Mouse (Mus musculus) kidney, embryonic 14.5 days (tissue): ENCODE results near the gene Wif1. TPM values are rescaled to one million over a fixed set of nuclear protein-coding genes. Genes with fewer than 3 reads are reported as not detected.

Experiments used
- ATAC-seq: fragments of 200-750 bp; cut with Nextera tagmentation; 2 replicates; pipeline ENCODE4 v1.8.0; 2017; ENCODE audit warnings: moderate number of reproducible peaks, mild to moderate bottlenecking, moderate TSS enrichment, moderate library complexity; ENCODE audit not compliant: low FRiP score, low TSS enrichment
- H3K27ac ChIP-seq: fragments of 300-500 bp; sonication (generic); 2 replicates; pipeline ENCODE4 v1.5.1; 2014; ENCODE audit warnings: low read depth, mild to moderate bottlenecking, low read length, moderate library complexity, mixed read lengths
- H3K27me3 ChIP-seq: fragments of 300-500 bp; sonication (generic); 2 replicates; pipeline ENCODE4 v1.6.1; 2014; ENCODE audit warnings: mild to moderate bottlenecking, low read length; ENCODE audit not compliant: control insufficient read depth, insufficient read depth
- H3K36me3 ChIP-seq: fragments of 300-500 bp; sonication (generic); 2 replicates; pipeline ENCODE4 v1.6.1; 2014; ENCODE audit warnings: low read length, mixed read lengths; ENCODE audit not compliant: control insufficient read depth, insufficient read depth
- H3K4me1 ChIP-seq: fragments of 300-500 bp; sonication (generic); 2 replicates; pipeline ENCODE4 v1.6.1; 2014; ENCODE audit warnings: low read length, mixed read lengths; ENCODE audit not compliant: control insufficient read depth, insufficient read depth
- H3K4me2 ChIP-seq: fragments of 300-500 bp; sonication (generic); replicated peaks from 2 replicates; pipeline ENCODE4 v1.6.1; 2014; ENCODE audit warnings: low read depth, mild to moderate bottlenecking, low read length
- H3K4me3 ChIP-seq: fragments of 300-500 bp; sonication (generic); 2 replicates; pipeline ENCODE4 v1.5.1; 2014; ENCODE audit warnings: mild to moderate bottlenecking, low read length
- H3K9ac ChIP-seq: fragments of 300-500 bp; sonication (generic); 2 replicates; pipeline ENCODE4 v1.6.1; 2014; ENCODE audit warnings: low read depth, mild to moderate bottlenecking, low read length, moderate library complexity
- H3K9me3 ChIP-seq: fragments of 300-500 bp; sonication (generic); 2 replicates; pipeline ENCODE4 v1.6.1; 2016; ENCODE audit warnings: low read length; ENCODE audit not compliant: control insufficient read depth
- WGBS: fragments of 180-500 bp; shearing (Covaris S2); extraction: QIAGEN DNeasy Blood & Tissue Kit; methylation state at CpG from one replicate; pipeline ENCODE4 v1.1.7; 2014; 5-methylcytosine and 5-hydroxymethylcytosine counted together
- polyA plus RNA-seq: library from polyadenylated mRNA; unstranded; fragments of >200 nt; fragmentation: Nextera tagmentation; extraction: Ambion mirVana; gene quantifications from 2 replicates; pipeline ENCODE4 v1.2.1, GENCODE M21; 2014

Gene Wif1
- 1.9 and 2.6 TPM in 2 replicates for polyA plus RNA-seq

- Histone ChIP-seq H3K4me1 (no peaks in the 10 kb centered on the region), H3K27ac (no peak within 1 kb of the TSS), H3K9me3 (no peaks in the 10 kb centered on the region), H3K27me3 (peaks cover 16% of the 10 kb centered on the region), H3K9ac (peak within 1 kb of the TSS; percentile 40), H3K36me3 (no peaks in the 10 kb centered on the region), H3K4me3 (peak within 1 kb of the TSS; percentile 57), H3K4me2 (peak within 1 kb of the TSS; percentile 91)
- peak; percentile 92 for ATAC-seq
- under 1% methylated on average over 49 of the region's 49 CpGs for WGBS
Observed at GRCm38 (mm10) chr10:121033826-121034568, at the start of gene Wif1. TSS of gene Wif1 (plus strand) at chr10:121033960.

DNA sequence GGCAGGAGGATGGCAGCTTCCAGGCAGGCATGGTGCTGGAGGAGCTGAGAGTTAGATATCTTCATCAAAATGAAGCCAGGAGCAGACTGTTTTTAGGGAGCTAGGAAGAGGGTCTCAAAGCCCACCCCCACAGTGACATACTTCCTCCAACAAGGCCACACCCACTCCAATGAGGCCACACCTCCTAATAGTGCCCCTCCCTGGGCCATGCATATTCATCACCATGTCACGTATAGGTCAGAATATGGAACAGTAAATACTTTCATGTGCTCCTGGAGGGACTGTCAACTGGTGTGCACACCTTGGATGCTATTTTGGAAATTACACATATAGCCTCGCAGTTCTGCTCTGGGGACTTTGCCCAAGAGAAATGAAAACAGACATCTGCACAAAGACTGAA, 31.6 kb upstream of the Wif1 start:
- no peak overlapping the region for H3K4me3 ChIP-seq
- no peak overlapping the region for H3K27ac ChIP-seq
- no peaks in the 10 kb centered on the region for H3K36me3 ChIP-seq
- no peaks in the 10 kb centered on the region for H3K27me3 ChIP-seq
- no peak overlapping the region for H3K9ac ChIP-seq
- ATAC-seq: no peak
- no peaks in the 10 kb centered on the region for H3K9me3 ChIP-seq
- H3K4me2 ChIP-seq: no peak overlapping the region
- WGBS: 88% methylated on average over 2 of the region's 2 CpGs
- no peaks in the 10 kb centered on the region for H3K4me1 ChIP-seq

GRCm38 (mm10) chr10:121011496-121011895, 22.3 kb upstream of the Wif1 start:
- H3K36me3 ChIP-seq: no peaks in the 10 kb centered on the region
- ATAC-seq: no peak
- H3K4me2 ChIP-seq: no peak overlapping the region
- peaks cover 7% of the 10 kb centered on the region; the same call in 1 of the 2 replicates for H3K9me3 ChIP-seq
- H3K27me3 ChIP-seq: no peaks in the 10 kb centered on the region
- 82% methylated on average over 4 of the region's 4 CpGs for WGBS
- no peaks in the 10 kb centered on the region for H3K4me1 ChIP-seq
- H3K9ac ChIP-seq: no peak overlapping the region
- H3K27ac ChIP-seq: no peak overlapping the region
- no peak overlapping the region for H3K4me3 ChIP-seq

DNA sequence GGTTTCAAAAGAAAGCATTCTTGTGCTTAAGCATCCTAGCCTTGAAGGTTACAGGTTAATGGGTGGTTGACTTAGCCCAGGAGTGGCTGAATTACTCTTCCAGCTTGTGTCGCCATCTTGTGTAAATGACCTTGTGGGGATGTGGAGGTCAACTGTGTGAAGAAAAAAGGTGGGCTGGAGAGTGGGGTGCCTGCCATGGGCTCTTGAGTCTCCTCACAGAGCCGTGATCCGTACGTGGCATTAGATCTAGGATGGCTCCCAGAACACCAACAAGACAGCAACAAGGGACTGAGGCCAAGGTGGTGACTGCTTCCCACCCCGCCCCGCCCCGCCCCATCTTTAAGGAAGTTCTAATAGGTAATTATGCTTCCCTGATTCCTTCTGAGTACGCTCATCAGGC, 17.5 kb upstream of the Wif1 start:
- H3K27ac ChIP-seq: no peak overlapping the region
- H3K4me2 ChIP-seq: no peak overlapping the region
- no peaks in the 10 kb centered on the region for H3K27me3 ChIP-seq
- no peaks in the 10 kb centered on the region for H3K36me3 ChIP-seq
- no peak overlapping the region for H3K9ac ChIP-seq
- no peak overlapping the region for H3K4me3 ChIP-seq
- H3K4me1 ChIP-seq: no peaks in the 10 kb centered on the region
- 85% methylated on average over 8 of the region's 8 CpGs for WGBS
- ATAC-seq: no peak
- peaks cover 7% of the 10 kb centered on the region; the same call in 1 of the 2 replicates for H3K9me3 ChIP-seq

- Histone ChIP-seq H3K4me3 (no peak overlapping the region), H3K9ac (no peak overlapping the region), H3K27me3 (no peaks in the 10 kb centered on the region), H3K4me1 (no peaks in the 10 kb centered on the region), H3K9me3 (peaks cover 7% of the 10 kb centered on the region; the same call in 1 of the 2 replicates), H3K27ac (no peak overlapping the region), H3K36me3 (no peaks in the 10 kb centered on the region), H3K4me2 (no peak overlapping the region)
- ATAC-seq: no peak
- WGBS: 37% methylated on average over 18 of the region's 18 CpGs
Observed at GRCm38 (mm10) chr10:121016711-121017503, 16.9 kb upstream of the Wif1 start.

GRCm38 (mm10) chr10:121022951-121023350, 10.8 kb upstream of the Wif1 start:
- no peaks in the 10 kb centered on the region for H3K9me3 ChIP-seq

GRCm38 (mm10) chr10:121031802-121032201, 2.0 kb upstream of the Wif1 start:
- H3K27me3 ChIP-seq: peaks cover 9% of the 10 kb centered on the region; the same call in 1 of the 2 replicates
- no peak overlapping the region for H3K27ac ChIP-seq
- no peaks in the 10 kb centered on the region for H3K9me3 ChIP-seq
- WGBS: 21% methylated on average over 7 of the region's 7 CpGs
- no peaks in the 10 kb centered on the region for H3K36me3 ChIP-seq
- H3K4me3 ChIP-seq: no peak overlapping the region
- ATAC-seq: no peak
- no peak overlapping the region for H3K4me2 ChIP-seq
- H3K4me1 ChIP-seq: no peaks in the 10 kb centered on the region
- H3K9ac ChIP-seq: no peak overlapping the region

More at GRCm38 (mm10) chr10:121022951-121023350, 10.8 kb upstream of the Wif1 start:
- no peaks in the 10 kb centered on the region for H3K4me1 ChIP-seq
- no peaks in the 10 kb centered on the region for H3K36me3 ChIP-seq
- H3K27ac ChIP-seq: no peak overlapping the region
- H3K4me2 ChIP-seq: no peak overlapping the region
- no peak for ATAC-seq
- H3K4me3 ChIP-seq: no peak overlapping the region
- H3K9ac ChIP-seq: no peak overlapping the region
- 43% methylated on average over 5 of the region's 5 CpGs for WGBS
- H3K27me3 ChIP-seq: no peaks in the 10 kb centered on the region

DNA sequence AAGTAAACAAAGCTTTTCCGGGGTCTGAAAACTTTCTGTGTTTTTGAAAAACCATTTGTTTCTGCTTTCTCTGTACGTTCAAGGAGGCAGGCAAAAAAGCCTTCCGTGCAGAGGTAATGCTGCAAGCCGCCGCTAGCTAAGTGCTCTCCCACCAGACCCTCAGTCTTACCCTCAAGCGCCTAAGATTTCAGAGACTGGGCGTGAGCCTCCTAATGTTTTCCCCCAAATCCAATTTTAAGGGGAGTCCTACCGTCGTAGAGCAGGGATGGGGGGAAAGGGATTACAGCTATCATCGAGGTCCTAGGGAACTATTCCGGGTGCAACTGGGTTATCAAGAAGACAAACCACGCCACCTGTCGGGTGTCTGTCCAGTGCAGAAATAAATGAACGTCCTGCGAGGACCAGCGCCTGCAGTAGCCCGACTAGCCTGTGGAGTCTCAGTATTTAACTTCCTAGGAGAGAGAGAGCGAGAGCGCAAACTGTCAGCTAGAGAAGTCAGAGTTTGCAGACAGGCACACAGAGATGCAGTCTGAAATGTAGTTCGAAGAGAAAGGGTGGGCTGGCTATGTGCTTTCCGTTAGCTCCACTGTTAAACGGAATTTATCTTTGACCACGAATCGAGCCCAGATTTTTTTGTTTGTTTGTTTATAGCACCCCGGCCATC, 500 bp upstream of the Wif1 start:
- peaks cover 16% of the 10 kb centered on the region for H3K27me3 ChIP-seq
- no peaks in the 10 kb centered on the region for H3K4me1 ChIP-seq
- peak overlapping the region; percentile 57 for H3K4me3 ChIP-seq
- H3K27ac ChIP-seq: no peak overlapping the region
- peak; percentile 80 for ATAC-seq
- H3K36me3 ChIP-seq: no peaks in the 10 kb centered on the region
- peak overlapping the region; percentile 91 for H3K4me2 ChIP-seq
- WGBS: under 1% methylated on average over 25 of the region's 25 CpGs
- H3K9me3 ChIP-seq: no peaks in the 10 kb centered on the region
- H3K9ac ChIP-seq: peak overlapping the region; percentile 40
